Mouse (Mus musculus) spleen, adult 18-20 months (tissue): ENCODE data around the gene Lipk.

Experiments
- DNase-seq, 2 experiments: peaks; one replicate each; pipeline ENCODE4 v3.0.0; 2022; ENCODE audit warnings: mixed read lengths in 2 of 2

Gene Lipk

GRCm38 (mm10) chr19:34008002-34008401 lies at the start of gene Lipk:
Gene Lipk, plus strand, starts transcription at chr19:34008290.
- no peak for DNase-seq

GRCm38 (mm10) chr19:33960887-33961286 lies 47.2 kb upstream of the Lipk start, which contains the start of gene Lipf:
Gene Lipf, plus strand, starts transcription at chr19:33961187.
- no peak for DNase-seq

- DNase-seq = no peak
Observed at GRCm38 (mm10) chr19:33979007-33979406, 29.1 kb upstream of the Lipk start.

- DNase-seq = no peak
Observed at GRCm38 (mm10) chr19:33983043-33983442, 25.0 kb upstream of the Lipk start.

- no peak for DNase-seq
Observed at GRCm38 (mm10) chr19:34021440-34022172, 13.5 kb downstream of the Lipk start.

- no peak for DNase-seq
Observed at GRCm38 (mm10) chr19:34022759-34023158, 14.7 kb downstream of the Lipk start.

GRCm38 (mm10) chr19:34039731-34040130 lies 31.6 kb downstream of the Lipk start:
- DNase-seq = no peak

- DNase-seq = no peak
Observed at GRCm38 (mm10) chr19:34043008-34043407, 34.9 kb downstream of the Lipk start.

GRCm38 (mm10) chr19:34049371-34050039 lies 41.4 kb downstream of the Lipk start:
- DNase-seq = no peak

- DNase-seq = no peak
Observed at GRCm38 (mm10) chr19:34051502-34051901, 43.4 kb downstream of the Lipk start.

GRCm38 (mm10) chr19:34063547-34063946 lies 55.5 kb downstream of the Lipk start:
- no peak for DNase-seq

- DNase-seq = no peak
Observed at GRCm38 (mm10) chr19:34064059-34064458, 56.0 kb downstream of the Lipk start.

- no peak for DNase-seq
Observed at GRCm38 (mm10) chr19:34066779-34067472, 58.8 kb downstream of the Lipk start, which contains the start of gene Lipn. Gene Lipn, plus strand, starts transcription at chr19:34067358.

GRCm38 (mm10) chr19:34074239-34074638 lies 66.1 kb downstream of the Lipk start:
- DNase-seq = no peak

GRCm38 (mm10) chr19:34078130-34078529 lies 70.0 kb downstream of the Lipk start:
- no peak for DNase-seq

- DNase-seq = no peak
Observed at GRCm38 (mm10) chr19:34089011-34089680, 81.1 kb downstream of the Lipk start.

- DNase-seq = no peak
Observed at GRCm38 (mm10) chr19:34095381-34095780, 87.3 kb downstream of the Lipk start.

- no peak for DNase-seq
Observed at GRCm38 (mm10) chr19:34096228-34096627, 88.1 kb downstream of the Lipk start.
